8 mouse cellular contexts compared by ENCODE assay signal in genomic region chrX:75764135-75764793, GRCm38 (mm10).
A peak's percentile ranks its signal among the peaks of the same experiment; 100 is the strongest.
DNase-seq lines count a peak whose midpoint lies in the region; ATAC-seq lines count a peak whose summit lies in the region.

No protein-coding gene starts in this region.

- H3K4me3 ChIP-seq in megakaryocyte, embryonic 14.5 days (replicated peaks), result peak overlapping the region; percentile 93

- H3K9me3 ChIP-seq in megakaryocyte, embryonic 14.5 days, result no peaks in the 10 kb centered on the region

- intact Hi-C loops in gastrocnemius, postnatal 14 days (cut with DNase I; ENCODE audit: low total_unique reads), result no loop called here
- intact Hi-C loops in left cerebral cortex, postnatal 10 days (cut with DNase I), result no loop called here

- peak; percentile 80 for ATAC-seq in inflammation-experienced regulatory T-cells, adult 6 months

- peak; percentile 54 for DNase-seq in layer of hippocampus, adult 11-12 months (ENCODE audit: low spot score)
- DNase-seq in layer of hippocampus, adult 9-10 months (ENCODE audit: low spot score), result no peak
- peak; percentile 84 for DNase-seq in embryo, embryonic 11 days
- DNase-seq in gastrocnemius, postnatal 14 days, result peak; percentile 42
- peak; percentile 50 to 72 for DNase-seq in left cerebral cortex, postnatal 10 days (ENCODE audit: extremely low spot score in 1 of 2, low spot score in 2 of 2)
- DNase-seq in right cerebral cortex, postnatal 14 days, result peak; percentile 51

- peaks cover 9% of the 10 kb centered on the region for H3K27me3 ChIP-seq in megakaryocyte, embryonic 14.5 days (replicated peaks)

- H3K36me3 ChIP-seq in megakaryocyte, embryonic 14.5 days (replicated peaks; ENCODE audit: low read length), result peaks cover 3% of the 10 kb centered on the region

- peaks cover 4% of the 10 kb centered on the region; the same call in 1 of the 2 replicates for H3K4me1 ChIP-seq in megakaryocyte, embryonic 14.5 days
